Mouse (Mus musculus) heart, adult 2 months (tissue): Measurements from ENCODE around the gene 9430097D07Rik. TPM values are rescaled to one million over a fixed set of nuclear protein-coding genes. Genes with fewer than 3 reads are reported as not detected.

Source experiments
- DNase-seq, 2 experiments: peaks; one replicate each; pipeline ENCODE4 v3.0.0; 2021
- H3K27ac ChIP-seq: fragments of 200-600 bp; 2 replicates; pipeline ENCODE4 v1.8.1; 2022
- H3K27me3 ChIP-seq: fragments of 200-500 bp; 2 replicates; pipeline ENCODE4 v1.6.1; 2012; ENCODE audit warnings: mild to moderate bottlenecking, low read length, inconsistent platforms, mixed read lengths; ENCODE audit not compliant: control insufficient read depth, insufficient read depth
- H3K36me3 ChIP-seq: fragments of 200-500 bp; 2 replicates; pipeline ENCODE4 v1.6.1; 2012; ENCODE audit warnings: low read length, inconsistent platforms; ENCODE audit not compliant: control insufficient read depth, insufficient read depth
- H3K4me1 ChIP-seq: fragments of 200-500 bp; 2 replicates; pipeline ENCODE4 v1.6.1; 2011; ENCODE audit warnings: low read length; ENCODE audit not compliant: control insufficient read depth, insufficient read depth
- H3K4me3 ChIP-seq: fragments of 200-600 bp; 2 replicates; pipeline ENCODE4 v1.8.1; 2022
- H3K79me2 ChIP-seq: fragments of 200-500 bp; replicated peaks from 2 replicates; pipeline ENCODE4 v1.6.1; 2012; ENCODE audit warnings: mild to moderate bottlenecking, inconsistent platforms, low read length, moderate library complexity, mixed read lengths; ENCODE audit not compliant: control insufficient read depth, insufficient read depth
- H3K9ac ChIP-seq: fragments of 200-500 bp; 2 replicates; pipeline ENCODE4 v1.6.1; 2012; ENCODE audit warnings: low read depth, mild to moderate bottlenecking, control low read depth, inconsistent platforms, low read length, mixed read lengths
- CTCF ChIP-seq: fragments of 200-600 bp; IDR thresholded peaks from 2 replicates; pipeline ENCODE4 v1.8.1; 2022; ENCODE audit warnings: antibody characterized with exemption, mild to moderate bottlenecking, moderate library complexity
- EP300 ChIP-seq: fragments of 200-500 bp; IDR thresholded peaks from 2 replicates; pipeline ENCODE4 v1.6.1; 2011; ENCODE audit warnings: low read depth, low read length, control low read depth; ENCODE audit not compliant: insufficient read depth
- POLR2A ChIP-seq: fragments of 200-500 bp; IDR thresholded peaks from 2 replicates; pipeline ENCODE4 v1.6.1; 2011; ENCODE audit warnings: mild to moderate bottlenecking, low read depth, low read length, control low read depth; ENCODE audit not compliant: insufficient read depth
- WGBS: fragments of 180-500 bp; shearing (Covaris S2); methylation state at CpG from one replicate; pipeline ENCODE4 v1.1.7; 2018; 5-methylcytosine and 5-hydroxymethylcytosine counted together
- intact Hi-C: fragments of 180-260 bp; cut with DNase I; formaldehyde crosslinking; loops from one replicate; pipeline ENCODE4 v1.15.1; 2025
- polyA plus RNA-seq: library from polyadenylated mRNA; depleted of rRNA; stranded (reverse); fragments of >200 nt; gene quantifications from 2 replicates; pipeline ENCODE4 v1.2.3, GENCODE M21; 2012
- total RNA-seq, 2 experiments: library from RNA; stranded (reverse); gene quantifications; 2 replicates each; pipeline ENCODE4 v1.2.3; 2021

9430097D07Rik gene
- total and polyA plus RNA-seq, 3 experiments: not detected

DNA sequence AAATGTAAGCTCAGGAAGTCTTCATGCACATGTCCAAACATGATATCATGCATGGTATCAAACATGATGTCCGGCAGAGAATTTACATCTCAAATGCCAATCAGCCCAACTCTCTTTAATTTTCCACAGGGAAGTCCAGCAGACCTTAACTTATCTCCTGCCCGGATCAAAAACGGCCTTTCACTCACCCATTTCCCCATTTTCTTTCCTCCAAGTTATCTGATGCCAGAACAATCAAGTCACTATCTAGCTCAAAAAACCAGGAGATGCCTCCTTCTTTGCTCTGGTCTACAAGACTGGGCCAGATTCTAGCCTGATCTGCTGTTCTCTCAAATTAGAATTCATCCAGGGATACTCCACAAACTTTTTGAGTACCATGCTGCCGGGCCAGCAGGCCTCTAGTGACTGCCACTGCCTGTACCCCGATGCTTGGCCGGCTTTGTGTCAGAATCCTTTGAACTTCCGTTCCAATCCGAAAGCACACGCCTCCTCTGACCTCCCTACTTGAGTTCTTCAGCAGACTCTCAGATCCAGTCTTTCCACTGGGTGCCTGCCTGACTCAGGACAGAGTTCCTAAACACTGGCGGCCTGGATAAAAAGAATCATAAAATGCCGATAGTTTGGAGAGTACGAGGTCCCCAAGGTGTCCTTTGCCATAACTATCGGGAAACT is 41.3 kb downstream of the 9430097D07Rik start:
- peak overlapping the region; percentile 83 for H3K27ac ChIP-seq
- H3K4me1 ChIP-seq: peaks cover 10% of the 10 kb centered on the region
- TF ChIP-seq EP300 (no peak), CTCF (no peak), POLR2A (peak; percentile 30; the same call in 1 of the 2 replicates)
- DNase-seq: peak; percentile 57 to 69
- peak overlapping the region; percentile 52 for H3K9ac ChIP-seq
- peak overlapping the region; percentile 93 for H3K4me3 ChIP-seq
- H3K27me3 ChIP-seq: no peaks in the 10 kb centered on the region
- no peaks in the 10 kb centered on the region for H3K79me2 ChIP-seq
- 11% methylated on average over 13 of the region's 13 CpGs for WGBS
- intact Hi-C loops: loop anchor here (2.0 kb wide), 1 partner anchor 47 kb away; no protein-coding TSS in a partner anchor
- H3K36me3 ChIP-seq: no peaks in the 10 kb centered on the region

DNA sequence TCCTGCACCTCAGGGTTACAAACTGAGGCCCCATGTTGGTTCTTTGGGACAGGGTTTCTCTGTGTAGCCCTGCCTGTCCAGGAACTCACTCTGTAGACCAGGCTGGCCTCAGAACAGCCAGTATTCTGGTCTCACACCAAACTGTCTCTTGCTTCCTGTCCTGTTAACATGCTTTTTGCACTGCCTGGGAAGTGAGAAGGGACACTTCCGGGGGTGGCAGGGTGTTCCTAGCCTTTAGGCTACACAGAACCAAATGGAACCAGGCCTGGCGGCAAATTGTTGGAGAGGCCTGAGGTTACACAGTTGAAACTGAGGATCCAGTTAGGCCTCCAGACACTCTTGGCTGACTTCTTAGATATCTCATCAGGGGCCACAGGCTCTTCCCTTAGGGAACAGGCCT is 42.3 kb downstream of the 9430097D07Rik start:
- Histone ChIP-seq H3K4me1 (peaks cover 6% of the 10 kb centered on the region), H3K9ac (no peak overlapping the region), H3K4me3 (no peak overlapping the region), H3K79me2 (no peaks in the 10 kb centered on the region), H3K36me3 (no peaks in the 10 kb centered on the region), H3K27me3 (no peaks in the 10 kb centered on the region), H3K27ac (no peak overlapping the region)
- DNase-seq: no peak
- TF ChIP-seq CTCF (no peak), EP300 (no peak), POLR2A (no peak)
- 82% methylated on average over 2 of the region's 2 CpGs for WGBS
- intact Hi-C loops: no loop called here

DNA sequence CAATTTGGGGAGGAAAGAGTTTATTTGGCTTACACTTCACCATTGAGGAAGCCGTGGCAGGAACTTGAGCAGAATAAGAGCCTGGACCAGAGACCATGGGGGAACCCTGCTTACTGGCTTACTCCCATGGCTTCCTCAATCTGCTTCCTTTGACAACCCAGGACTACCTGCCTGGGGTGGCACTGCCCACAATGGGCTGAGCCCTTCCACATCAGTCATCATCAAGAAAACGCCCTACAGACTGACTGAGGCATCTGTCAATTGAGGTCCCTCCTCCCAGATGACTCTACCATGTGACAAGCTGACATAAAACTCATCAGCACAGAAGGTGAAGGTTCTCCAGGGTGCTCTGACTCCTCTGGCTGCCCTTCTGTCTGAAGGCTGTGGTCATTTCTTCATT is 45.0 kb downstream of the 9430097D07Rik start:
- intact Hi-C loops: no loop called here
- Histone ChIP-seq H3K4me1 (no peaks in the 10 kb centered on the region), H3K27me3 (no peaks in the 10 kb centered on the region), H3K4me3 (no peak overlapping the region), H3K9ac (no peak overlapping the region), H3K36me3 (no peaks in the 10 kb centered on the region), H3K79me2 (no peaks in the 10 kb centered on the region), H3K27ac (no peak overlapping the region)
- TF ChIP-seq EP300 (no peak), POLR2A (no peak), CTCF (no peak)
- DNase-seq: no peak
- 69% methylated on average over 2 of the region's 2 CpGs for WGBS

DNA sequence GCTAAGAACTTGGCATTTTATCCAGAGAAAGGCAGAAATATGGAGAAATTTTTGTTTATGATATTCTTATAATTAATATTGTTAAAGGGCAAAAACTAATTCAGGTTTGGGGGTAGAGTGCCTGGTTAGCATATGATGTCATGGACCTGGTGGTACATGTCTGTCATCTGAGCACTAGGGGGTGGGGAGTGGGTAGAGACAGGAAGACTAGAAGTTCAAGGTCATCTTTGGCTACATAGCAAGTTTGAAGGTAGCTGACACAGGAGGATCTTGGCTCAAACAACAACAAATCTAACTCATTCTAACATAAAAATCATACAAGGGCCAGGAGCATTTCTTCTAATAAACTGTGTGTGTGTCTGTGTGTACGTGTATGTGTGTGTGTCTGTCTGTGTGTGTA is 47.2 kb downstream of the 9430097D07Rik start:
- no peak for DNase-seq
- intact Hi-C loops: no loop called here
- Histone ChIP-seq H3K4me1 (no peaks in the 10 kb centered on the region), H3K27me3 (no peaks in the 10 kb centered on the region), H3K79me2 (no peaks in the 10 kb centered on the region), H3K27ac (no peak overlapping the region), H3K36me3 (no peaks in the 10 kb centered on the region), H3K9ac (no peak overlapping the region), H3K4me3 (no peak overlapping the region)
- no peak for TF ChIP-seq POLR2A
- 85% methylated on average over 1 of the region's 1 CpGs for WGBS

DNA sequence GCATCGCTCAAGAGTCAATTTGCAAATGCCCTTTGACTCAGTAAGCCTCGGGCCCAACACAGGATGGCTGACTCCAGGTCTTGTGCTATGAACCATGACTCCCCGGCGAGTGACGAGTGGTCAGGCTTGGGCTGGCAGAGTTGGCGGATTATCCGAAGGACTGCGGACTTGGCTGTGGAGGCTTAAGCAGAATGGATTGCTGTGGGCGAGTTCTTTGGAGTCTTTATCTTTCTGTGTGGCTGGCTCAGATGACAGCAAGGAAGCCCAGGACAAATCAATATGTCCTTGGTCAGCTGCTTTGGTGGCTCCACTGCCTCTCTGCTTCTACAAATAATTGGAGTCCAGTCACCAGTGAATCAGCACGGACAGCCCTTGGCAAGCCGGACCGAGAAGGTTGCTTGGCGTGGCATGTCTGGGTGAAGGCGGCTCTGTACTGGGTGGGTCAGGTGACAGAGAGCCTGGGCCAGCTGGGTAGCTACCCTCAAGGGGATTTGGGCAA is 48.0 kb downstream of the 9430097D07Rik start:
- WGBS: 77% methylated on average over 14 of the region's 14 CpGs
- Histone ChIP-seq H3K36me3 (no peaks in the 10 kb centered on the region), H3K27ac (no peak overlapping the region), H3K4me1 (no peaks in the 10 kb centered on the region), H3K27me3 (no peaks in the 10 kb centered on the region), H3K9ac (no peak overlapping the region), H3K4me3 (no peak overlapping the region), H3K79me2 (no peaks in the 10 kb centered on the region)
- DNase-seq: no peak
- TF ChIP-seq CTCF: no peak
- TF ChIP-seq EP300: no peak
- TF ChIP-seq POLR2A: no peak
- intact Hi-C loops: no loop called here

DNA sequence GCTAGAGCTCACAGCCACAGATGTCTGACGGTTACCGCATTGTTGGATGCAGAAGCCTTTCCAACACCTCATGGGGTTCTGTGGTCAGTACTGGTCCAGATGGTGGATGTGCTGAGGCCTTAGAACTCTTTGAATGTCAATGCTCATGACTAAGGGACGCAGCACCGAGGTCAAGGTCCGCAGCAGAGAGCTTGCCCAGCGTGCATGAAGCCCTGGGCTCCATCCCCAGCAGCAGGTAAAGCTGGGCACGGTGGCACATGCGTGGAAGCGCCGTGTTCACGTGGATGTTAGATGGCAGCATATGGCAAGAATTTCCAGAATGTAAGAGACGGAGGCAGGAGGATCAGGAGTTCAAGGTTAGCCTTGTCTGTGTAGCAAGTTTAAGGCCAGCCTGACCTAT is 49.7 kb downstream of the 9430097D07Rik start:
- H3K27ac ChIP-seq: no peak overlapping the region
- H3K4me3 ChIP-seq: no peak overlapping the region
- no peaks in the 10 kb centered on the region for H3K27me3 ChIP-seq
- H3K36me3 ChIP-seq: no peaks in the 10 kb centered on the region
- H3K79me2 ChIP-seq: no peaks in the 10 kb centered on the region
- H3K9ac ChIP-seq: no peak overlapping the region
- DNase-seq: no peak
- intact Hi-C loops: no loop called here
- TF ChIP-seq EP300 (no peak), CTCF (no peak), POLR2A (no peak)
- no peaks in the 10 kb centered on the region for H3K4me1 ChIP-seq
- WGBS: 92% methylated on average over 12 of the region's 12 CpGs
